Mouse (Mus musculus) erythroblast, embryonic 14.5 days (primary cell): ENCODE data around the gene Pilrb2.

Experiments
- GATA1 ChIP-seq: IDR thresholded peaks from 2 replicates; pipeline ENCODE4 v1.6.1; 2012; ENCODE audit warnings: low read length, inconsistent platforms, mixed read lengths
- TAL1 ChIP-seq: IDR thresholded peaks from 3 replicates; pipeline ENCODE4 v1.6.1; 2012; ENCODE audit warnings: low read length, inconsistent platforms, mixed read lengths

DNA sequence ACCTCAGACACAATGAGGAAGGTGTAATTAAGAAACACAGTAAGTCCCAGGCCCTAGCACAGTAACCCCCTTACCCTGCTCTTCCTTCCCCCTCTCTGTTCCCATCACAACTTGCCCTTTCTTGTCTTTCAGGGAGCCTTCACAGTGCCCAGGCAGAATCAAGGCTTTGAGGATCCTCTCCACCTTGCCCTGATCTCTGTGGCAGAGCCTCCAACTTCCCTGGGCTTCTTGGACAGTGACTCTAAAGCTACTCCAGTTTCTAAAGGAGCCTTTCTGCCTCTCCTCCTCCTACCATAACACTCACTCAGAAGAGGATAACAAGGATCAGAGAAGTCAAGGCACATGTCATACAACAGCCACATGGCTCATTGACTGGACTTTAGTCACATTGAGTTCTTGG lies 35.0 kb downstream of the Pilrb2 start:
- TF ChIP-seq GATA1 (no peak), TAL1 (no peak)
